ENCODE assay signal across 9 mouse cellular contexts in genomic region chr12:25330004-25330708, GRCm38 (mm10).
DNase-seq lines count a peak whose midpoint lies in the region; ATAC-seq and TF ChIP-seq lines count a peak whose summit lies in the region.
"Had no signal": no experiment of that assay in that cellular context is flagged by ENCODE, and none has a peak within 500 bp of the region (broad histone marks: within the 10 kb centered on the region; RNA-seq: fewer than 3 reads in every experiment).

No protein-coding gene starts in this region.

- H3K9me3 ChIP-seq in heart, embryonic 15.5 days (replicated peaks), result no peaks in the 10 kb centered on the region
- H3K9me3 ChIP-seq in hindbrain, embryonic 14.5 days (ENCODE audit: control insufficient read depth, low read length), result no peaks in the 10 kb centered on the region
- H3K9me3 ChIP-seq in forebrain, embryonic 14.5 days (replicated peaks; ENCODE audit: control insufficient read depth, low read length), result no peaks in the 10 kb centered on the region

- peak; percentile 91 for ATAC-seq in heart, embryonic 15.5 days (replicated peaks; ENCODE audit: insufficient number of reproducible peaks, insufficient read depth, low FRiP score, low read depth)
- no peak for ATAC-seq in hindbrain, embryonic 14.5 days (ENCODE audit: low FRiP score)
- ATAC-seq in megakaryocyte-erythroid progenitor cell, adult 5-6 weeks (replicated peaks; ENCODE audit: low FRiP score, low TSS enrichment, poor library complexity, severe bottlenecking), result no peak
- ATAC-seq in forebrain, embryonic 14.5 days, result no peak

- H3K4me3 ChIP-seq in cortical plate, adult 2 months (ENCODE audit: insufficient read depth, low read length), result no peak overlapping the region
- no peak overlapping the region for H3K4me3 ChIP-seq in heart, embryonic 15.5 days
- H3K4me3 ChIP-seq in hindbrain, embryonic 14.5 days (replicated peaks; ENCODE audit: low read length), result no peak overlapping the region
- H3K4me3 ChIP-seq in forebrain, embryonic 14.5 days (ENCODE audit: low read depth, low read length), result no peak overlapping the region

- H3K36me3 ChIP-seq in heart, embryonic 15.5 days, result no peaks in the 10 kb centered on the region
- H3K36me3 ChIP-seq in hindbrain, embryonic 14.5 days (replicated peaks; ENCODE audit: control insufficient read depth, insufficient read depth), result no peaks in the 10 kb centered on the region
- no peaks in the 10 kb centered on the region for H3K36me3 ChIP-seq in forebrain, embryonic 14.5 days (ENCODE audit: control insufficient read depth, insufficient read depth, low read length)

- WGBS in heart, embryonic 15.5 days, result 21% methylated on average over 5 of the region's 5 CpGs
- WGBS in hindbrain, embryonic 14.5 days, result 86% methylated on average over 5 of the region's 5 CpGs
- 86% methylated on average over 5 of the region's 5 CpGs for WGBS in forebrain, embryonic 14.5 days

- no peak overlapping the region for H3K4me2 ChIP-seq in heart, embryonic 15.5 days
- no peak overlapping the region for H3K4me2 ChIP-seq in hindbrain, embryonic 14.5 days (replicated peaks)
- no peak overlapping the region for H3K4me2 ChIP-seq in forebrain, embryonic 14.5 days (ENCODE audit: low read length)

- DNase-seq in left cerebral cortex, postnatal 14 days (ENCODE audit: low spot score in 2 of 2), result peak; percentile 12
- DNase-seq in left cerebral cortex, adult 18-20 months (ENCODE audit: low spot score in 2 of 2), result no peak
- peak; percentile 68 for DNase-seq in lung, postnatal 36 days
- DNase-seq in hindbrain, embryonic 14.5 days (ENCODE audit: low spot score), result no peak
- no peak for DNase-seq in forebrain, embryonic 14.5 days (ENCODE audit: low spot score)
- DNase-seq: cerebellum, adult 18-20 months had no signal

- TF ChIP-seq POLR2A in cortical plate, adult 2 months (IDR thresholded peaks at IDR 0.05; ENCODE audit: extremely low read depth, insufficient read depth, low read length), result no peak

- H3K27ac ChIP-seq in cortical plate, adult 2 months (ENCODE audit: insufficient read depth, low read length), result 0 out of 2 replicates have a peak overlapping the region, but pooled peaks have one; percentile 9
- H3K27ac ChIP-seq in heart, embryonic 15.5 days, result peak overlapping the region; percentile 81
- no peak overlapping the region for H3K27ac ChIP-seq in hindbrain, embryonic 14.5 days
- no peak overlapping the region for H3K27ac ChIP-seq in forebrain, embryonic 14.5 days (ENCODE audit: low read depth, low read length)

- no peak overlapping the region for H3K9ac ChIP-seq in heart, embryonic 15.5 days
- no peak overlapping the region for H3K9ac ChIP-seq in hindbrain, embryonic 14.5 days
- no peak overlapping the region for H3K9ac ChIP-seq in forebrain, embryonic 14.5 days (ENCODE audit: low read length)

- intact Hi-C loops in left cerebral cortex, postnatal 14 days (cut with DNase I), result no loop called here

- no peaks in the 10 kb centered on the region for H3K4me1 ChIP-seq in cortical plate, adult 2 months (ENCODE audit: control insufficient read depth, insufficient read depth, low read length)
- H3K4me1 ChIP-seq in heart, embryonic 15.5 days (replicated peaks), result peaks cover 20% of the 10 kb centered on the region
- H3K4me1 ChIP-seq in hindbrain, embryonic 14.5 days (replicated peaks; ENCODE audit: control insufficient read depth, insufficient read depth, low read length), result peaks cover 7% of the 10 kb centered on the region; the same call in 1 of the 2 replicates
- H3K4me1 ChIP-seq in forebrain, embryonic 14.5 days (ENCODE audit: control insufficient read depth, insufficient read depth, low read length), result no peaks in the 10 kb centered on the region

- no peaks in the 10 kb centered on the region for H3K27me3 ChIP-seq in heart, embryonic 15.5 days
- no peaks in the 10 kb centered on the region for H3K27me3 ChIP-seq in hindbrain, embryonic 14.5 days (ENCODE audit: control insufficient read depth, insufficient read depth, low read length)
- H3K27me3 ChIP-seq in forebrain, embryonic 14.5 days (replicated peaks; ENCODE audit: control insufficient read depth, insufficient read depth, low read length), result no peaks in the 10 kb centered on the region

- TF ChIP-seq CTCF in cortical plate, adult 2 months (IDR thresholded peaks at IDR 0.05; ENCODE audit: extremely low read depth, insufficient read depth, low read length), result no peak

Comparison
In these comparisons a context has a peak if more than half of its experiments do, and no peak if none do; other contexts are left out.
1. DNase-seq: peak in left cerebral cortex, postnatal 14 days (2 of 2) and lung, postnatal 36 days (single experiment); none in left cerebral cortex, adult 18-20 months (0 of 2), hindbrain, embryonic 14.5 days (single experiment) and forebrain, embryonic 14.5 days (single experiment).
2. H3K27ac ChIP-seq: peak in cortical plate, adult 2 months (single experiment) and heart, embryonic 15.5 days (single experiment); none in hindbrain, embryonic 14.5 days (single experiment) and forebrain, embryonic 14.5 days (single experiment).